Mouse (Mus musculus): ENCODE measurements around the gene Gapdhs. TPM values are rescaled to one million over a fixed set of nuclear protein-coding genes. Genes with fewer than 3 reads are reported as not detected.

Gapdhs gene
- polyA plus RNA-seq, 1 experiment from 2014 or later: 2.2 TPM

DNA sequence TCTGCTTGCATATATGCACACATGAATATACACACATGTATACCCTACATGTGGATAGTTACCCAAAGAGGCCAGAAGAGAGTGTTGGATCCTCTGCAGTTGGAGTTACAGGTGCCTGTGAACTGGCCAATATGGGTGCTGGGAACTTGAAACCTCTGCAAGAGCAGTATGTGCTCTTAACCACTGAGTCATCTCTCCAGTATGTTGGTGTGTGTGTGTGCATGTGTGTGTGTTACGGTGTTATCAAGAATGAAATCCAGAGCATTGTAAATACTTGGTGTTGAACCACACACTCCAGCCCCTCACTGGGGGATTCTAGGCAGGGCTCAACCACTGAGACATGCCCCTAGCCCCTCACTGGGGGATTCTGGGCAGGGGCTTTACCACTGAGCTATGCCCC is 36.0 kb downstream of the Gapdhs start:
- 88% methylated on average over 1 of the region's 1 CpGs for WGBS

GRCm38 (mm10) chr7:30706214-30706882 is 37.1 kb downstream of the Gapdhs start:
- no peak overlapping the region for H3K27ac ChIP-seq
- no peaks in the 10 kb centered on the region for H3K4me1 ChIP-seq (replicated peaks)
- H3K36me3 ChIP-seq: no peaks in the 10 kb centered on the region
- H3K9me3 ChIP-seq: no peaks in the 10 kb centered on the region
- no peaks in the 10 kb centered on the region for H3K27me3 ChIP-seq
- H3K9ac ChIP-seq (replicated peaks): no peak overlapping the region
- ATAC-seq: no peak
- H3K4me3 ChIP-seq (replicated peaks): no peak overlapping the region
- no peak overlapping the region for H3K4me2 ChIP-seq (replicated peaks)
- WGBS: 80% methylated on average over 8 of the region's 8 CpGs

More for the DNA sequence above, 36.0 kb downstream of the Gapdhs start:
- ATAC-seq: no peak
- Histone ChIP-seq H3K9me3 (no peaks in the 10 kb centered on the region), H3K4me2 (replicated peaks) (no peak overlapping the region), H3K9ac (replicated peaks) (no peak overlapping the region), H3K27ac (no peak overlapping the region), H3K4me1 (replicated peaks) (no peaks in the 10 kb centered on the region), H3K27me3 (no peaks in the 10 kb centered on the region), H3K4me3 (replicated peaks) (no peak overlapping the region), H3K36me3 (no peaks in the 10 kb centered on the region)

GRCm38 (mm10) chr7:30698589-30698988 is 44.9 kb downstream of the Gapdhs start, which contains the start of gene 2200002J24Rik:
Gene 2200002J24Rik, plus strand, starts transcription at chr7:30698926.
- H3K27ac ChIP-seq: no peak within 1 kb of the TSS
- H3K4me1 ChIP-seq (replicated peaks): no peaks in the 10 kb centered on the region
- H3K9ac ChIP-seq (replicated peaks): no peak within 1 kb of the TSS
- no peaks in the 10 kb centered on the region for H3K27me3 ChIP-seq
- H3K4me2 ChIP-seq (replicated peaks): no peak within 1 kb of the TSS
- no peaks in the 10 kb centered on the region for H3K9me3 ChIP-seq
- H3K36me3 ChIP-seq: no peaks in the 10 kb centered on the region
- WGBS: 46% methylated on average over 9 of the region's 9 CpGs
- no peak within 1 kb of the TSS for H3K4me3 ChIP-seq (replicated peaks)
- ATAC-seq: no peak

GRCm38 (mm10) chr7:30698101-30698500 is 45.4 kb downstream of the Gapdhs start:
- WGBS: 64% methylated on average over 5 of the region's 5 CpGs
- no peak overlapping the region for H3K4me2 ChIP-seq (replicated peaks)
- H3K36me3 ChIP-seq: no peaks in the 10 kb centered on the region

DNA sequence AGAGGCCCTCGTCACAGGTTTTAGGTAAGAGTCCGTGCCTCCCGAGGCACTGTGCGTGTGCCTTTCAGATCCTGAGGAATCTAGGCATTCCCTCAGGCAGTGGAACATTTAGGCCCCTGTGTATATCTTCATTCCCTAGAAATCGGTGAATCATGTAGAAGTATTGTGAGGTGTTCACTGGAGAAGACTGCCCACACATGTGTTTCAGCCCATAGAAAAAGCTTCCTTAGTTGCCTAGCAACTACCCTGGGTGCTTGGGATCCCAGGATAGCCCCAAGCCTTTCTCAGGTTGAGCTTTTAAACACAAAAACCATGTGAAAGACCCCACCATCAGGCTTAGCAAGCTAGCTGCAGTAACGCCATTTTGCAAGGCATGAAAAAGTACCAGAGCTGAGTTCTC is 55.2 kb downstream of the Gapdhs start:
- H3K4me3 ChIP-seq (replicated peaks): no peak overlapping the region
- no peak overlapping the region for H3K4me2 ChIP-seq (replicated peaks)
- H3K4me1 ChIP-seq (replicated peaks): no peaks in the 10 kb centered on the region
- no peak for ATAC-seq
- H3K36me3 ChIP-seq: no peaks in the 10 kb centered on the region
- H3K27me3 ChIP-seq: peaks cover 21% of the 10 kb centered on the region
- no peaks in the 10 kb centered on the region for H3K9me3 ChIP-seq
- no peak overlapping the region for H3K9ac ChIP-seq (replicated peaks)
- 76% methylated on average over 6 of the region's 6 CpGs for WGBS
- no peak overlapping the region for H3K27ac ChIP-seq

More at GRCm38 (mm10) chr7:30698101-30698500, 45.4 kb downstream of the Gapdhs start:
- H3K27ac ChIP-seq: no peak overlapping the region
- ATAC-seq: no peak
- H3K4me3 ChIP-seq (replicated peaks): no peak overlapping the region
- no peaks in the 10 kb centered on the region for H3K9me3 ChIP-seq
- H3K27me3 ChIP-seq: no peaks in the 10 kb centered on the region
- H3K4me1 ChIP-seq (replicated peaks): no peaks in the 10 kb centered on the region
- H3K9ac ChIP-seq (replicated peaks): no peak overlapping the region

DNA sequence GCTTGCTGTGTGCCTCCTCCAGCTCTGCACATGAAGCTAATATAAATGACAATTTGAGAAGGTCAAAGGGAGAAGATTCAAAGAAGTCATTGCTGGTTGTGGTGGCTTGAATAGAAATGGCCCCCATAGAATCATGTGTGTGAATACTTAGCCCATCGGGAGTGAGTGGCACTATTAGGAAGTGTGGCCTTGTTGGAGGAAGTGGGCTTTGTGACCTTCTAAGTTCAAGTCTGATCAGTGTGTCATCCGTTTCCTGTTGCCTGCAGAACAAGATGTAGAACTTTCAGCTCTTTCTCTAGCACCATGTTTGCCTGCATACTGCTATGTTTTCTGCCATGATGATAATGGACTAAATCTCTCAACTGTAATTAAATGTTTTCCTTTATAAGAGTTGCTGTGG is 60.1 kb downstream of the Gapdhs start:
- no peaks in the 10 kb centered on the region for H3K4me1 ChIP-seq (replicated peaks)
- H3K9me3 ChIP-seq: no peaks in the 10 kb centered on the region
- H3K4me3 ChIP-seq (replicated peaks): no peak overlapping the region
- H3K27ac ChIP-seq: no peak overlapping the region
- no peak overlapping the region for H3K9ac ChIP-seq (replicated peaks)
- H3K36me3 ChIP-seq: no peaks in the 10 kb centered on the region
- H3K4me2 ChIP-seq (replicated peaks): no peak overlapping the region
- no peak for ATAC-seq
- 88% methylated on average over 2 of the region's 2 CpGs for WGBS
- H3K27me3 ChIP-seq: peaks cover 20% of the 10 kb centered on the region

DNA sequence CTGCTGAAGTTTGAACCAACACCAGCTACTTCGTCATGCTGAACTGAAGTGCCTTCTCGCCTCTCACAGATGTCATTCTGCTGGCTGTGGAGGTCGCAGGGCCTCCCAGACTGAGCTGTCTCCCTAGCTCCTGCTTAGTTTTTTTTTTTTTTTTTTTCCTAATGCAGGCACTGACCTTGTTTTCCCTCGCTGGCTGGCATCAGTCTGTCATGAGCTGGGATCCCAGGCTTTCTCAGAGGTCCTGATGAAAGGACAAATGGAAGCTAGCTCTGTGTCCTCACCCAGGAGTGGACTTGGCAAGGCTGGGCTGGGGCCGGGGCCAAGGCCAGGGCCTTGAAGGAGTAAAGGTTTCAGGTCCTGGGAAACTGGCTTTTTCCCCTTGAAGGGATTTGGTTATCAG is 61.6 kb downstream of the Gapdhs start:
- Histone ChIP-seq H3K9ac (replicated peaks) (no peak overlapping the region), H3K4me1 (replicated peaks) (no peaks in the 10 kb centered on the region), H3K4me3 (replicated peaks) (no peak overlapping the region), H3K4me2 (replicated peaks) (no peak overlapping the region), H3K9me3 (no peaks in the 10 kb centered on the region), H3K27ac (no peak overlapping the region), H3K36me3 (no peaks in the 10 kb centered on the region), H3K27me3 (peaks cover 5% of the 10 kb centered on the region; the same call in 1 of the 2 replicates)
- WGBS: 69% methylated on average over 5 of the region's 5 CpGs
- ATAC-seq: no peak

Other genes starting within 250 kb of the Gapdhs start
- 106 and 114 TPM in 2 replicates for gene Arhgap33, start 208.6 kb downstream of the Gapdhs start, polyA plus RNA-seq (2015; fragmentation: Nextera tagmentation; extraction: Ambion mirVana)
- gene Hspb6, start 191.5 kb downstream of the Gapdhs start, polyA plus RNA-seq (2015; fragmentation: Nextera tagmentation; extraction: Ambion mirVana): 5.7 and 6.6 TPM in 2 replicates
- 8.7 and 12.3 TPM in 2 replicates for gene Proser3, start 191.4 kb downstream of the Gapdhs start, polyA plus RNA-seq (2015; fragmentation: Nextera tagmentation; extraction: Ambion mirVana)
- gene Lin37, start 183.8 kb downstream of the Gapdhs start, polyA plus RNA-seq (2015; fragmentation: Nextera tagmentation; extraction: Ambion mirVana): 54.4 and 60.4 TPM in 2 replicates
- 92.5 and 102 TPM in 2 replicates for gene U2af1l4, start 180.4 kb downstream of the Gapdhs start, polyA plus RNA-seq (2015; fragmentation: Nextera tagmentation; extraction: Ambion mirVana)
- 20.7 and 22.6 TPM in 2 replicates for gene Gm49396, start 180.3 kb downstream of the Gapdhs start, polyA plus RNA-seq (2015; fragmentation: Nextera tagmentation; extraction: Ambion mirVana)
- 131 and 133 TPM in 2 replicates for gene Psenen, start 180.1 kb downstream of the Gapdhs start, polyA plus RNA-seq (2015; fragmentation: Nextera tagmentation; extraction: Ambion mirVana)
- gene Igflr1, start 178.3 kb downstream of the Gapdhs start, polyA plus RNA-seq (2015; fragmentation: Nextera tagmentation; extraction: Ambion mirVana): 4.8 and 6.6 TPM in 2 replicates
- 12.9 and 13.3 TPM in 2 replicates for gene Kmt2b, start 155.0 kb downstream of the Gapdhs start, polyA plus RNA-seq (2015; fragmentation: Nextera tagmentation; extraction: Ambion mirVana)
- 0.14 and 0.31 TPM in 2 replicates for gene Zbtb32, start 144.8 kb downstream of the Gapdhs start, polyA plus RNA-seq (2015; fragmentation: Nextera tagmentation; extraction: Ambion mirVana)
- gene Upk1a, start 130.8 kb downstream of the Gapdhs start, polyA plus RNA-seq (2015; fragmentation: Nextera tagmentation; extraction: Ambion mirVana): 0.46 and 0.73 TPM in 2 replicates
- 1,046 and 1,055 TPM in 2 replicates for gene Cox6b1, start 117.5 kb downstream of the Gapdhs start, polyA plus RNA-seq (2015; fragmentation: Nextera tagmentation; extraction: Ambion mirVana)
- gene Etv2, start 107.8 kb downstream of the Gapdhs start, polyA plus RNA-seq (2015; fragmentation: Nextera tagmentation; extraction: Ambion mirVana): not detected in 2 replicates
- gene Rbm42, start 93.4 kb downstream of the Gapdhs start, polyA plus RNA-seq (2015; fragmentation: Nextera tagmentation; extraction: Ambion mirVana): 130 and 153 TPM in 2 replicates
- gene Haus5, start 78.7 kb downstream of the Gapdhs start, polyA plus RNA-seq (2015; fragmentation: Nextera tagmentation; extraction: Ambion mirVana): 34.2 and 37.0 TPM in 2 replicates
- gene Pmis2, start 72.1 kb downstream of the Gapdhs start, polyA plus RNA-seq (2015; fragmentation: Nextera tagmentation; extraction: Ambion mirVana): not detected in 2 replicates
- not detected in 2 replicates for gene 2200002J24Rik, start 44.8 kb downstream of the Gapdhs start, polyA plus RNA-seq (2015; fragmentation: Nextera tagmentation; extraction: Ambion mirVana)
- 0.62 and 1.3 TPM in 2 replicates for gene Atp4a, start 31.5 kb downstream of the Gapdhs start, polyA plus RNA-seq (2015; fragmentation: Nextera tagmentation; extraction: Ambion mirVana)
- 200 and 203 TPM in 2 replicates for gene Tmem147, start 14.1 kb downstream of the Gapdhs start, polyA plus RNA-seq (2015; fragmentation: Nextera tagmentation; extraction: Ambion mirVana)
- gene Sbsn, start 7.8 kb upstream of the Gapdhs start, polyA plus RNA-seq (2015; fragmentation: Nextera tagmentation; extraction: Ambion mirVana): 2.3 TPM in 2 replicates
- gene Dmkn, start 20.1 kb upstream of the Gapdhs start, polyA plus RNA-seq (2015; fragmentation: Nextera tagmentation; extraction: Ambion mirVana): 0.27 and 0.57 TPM in 2 replicates
- gene Krtdap, start 44.2 kb upstream of the Gapdhs start, polyA plus RNA-seq (2015; fragmentation: Nextera tagmentation; extraction: Ambion mirVana): not detected in 2 replicates
- gene Ffar2, start 80.1 kb upstream of the Gapdhs start, polyA plus RNA-seq (2015; fragmentation: Nextera tagmentation; extraction: Ambion mirVana): 0.17 and 0.50 TPM in 2 replicates
- not detected in 2 replicates for gene Ffar3, start 112.5 kb upstream of the Gapdhs start, polyA plus RNA-seq (2015; fragmentation: Nextera tagmentation; extraction: Ambion mirVana)
- gene Ffar1, start 117.9 kb upstream of the Gapdhs start, polyA plus RNA-seq (2015; fragmentation: Nextera tagmentation; extraction: Ambion mirVana): not detected in 2 replicates
- not detected in 2 replicates for gene Cd22, start 136.7 kb upstream of the Gapdhs start, polyA plus RNA-seq (2015; fragmentation: Nextera tagmentation; extraction: Ambion mirVana)
- gene Mag, start 171.2 kb upstream of the Gapdhs start, polyA plus RNA-seq (2015; fragmentation: Nextera tagmentation; extraction: Ambion mirVana): 1.3 and 1.5 TPM in 2 replicates
- not detected in 2 replicates for gene Hamp2, start 181.0 kb upstream of the Gapdhs start, polyA plus RNA-seq (2015; fragmentation: Nextera tagmentation; extraction: Ambion mirVana)
- gene Hamp, start 200.4 kb upstream of the Gapdhs start, polyA plus RNA-seq (2015; fragmentation: Nextera tagmentation; extraction: Ambion mirVana): not detected in 2 replicates
- gene Usf2, start 213.1 kb upstream of the Gapdhs start, polyA plus RNA-seq (2015; fragmentation: Nextera tagmentation; extraction: Ambion mirVana): 24.2 and 27.6 TPM in 2 replicates
- 13.5 and 16.1 TPM in 2 replicates for gene Lsr, start 229.8 kb upstream of the Gapdhs start, polyA plus RNA-seq (2015; fragmentation: Nextera tagmentation; extraction: Ambion mirVana)
- gene Fam187b, start 230.1 kb upstream of the Gapdhs start, polyA plus RNA-seq (2015; fragmentation: Nextera tagmentation; extraction: Ambion mirVana): 0.17 and 0.38 TPM in 2 replicates

All from midbrain, embryonic 13.5 days (tissue).